Mouse (Mus musculus): ENCODE measurements at regions not wholly inside any gene's neighbourhood (a gene's known extent, or its start where the extent isn't known, plus 50 kb on each side); places are given as distances from the start of the nearest gene placed in this dataset.

GRCm38 (mm10) chr12:54312522-54313210, 109.0 kb upstream of the Egln3 start:
- TF ChIP-seq CTCF (IDR thresholded peaks at IDR 0.05; ENCODE audit: control insufficient read depth, insufficient read depth, insufficient read length) (no peak), MAX (IDR thresholded peaks at IDR 0.05) (no peak)
